Mouse (Mus musculus) heart, postnatal 14 days (tissue): ENCODE measurements around the gene Slc9a8. TPM values are rescaled to one million over a fixed set of nuclear protein-coding genes. Genes with fewer than 3 reads are reported as not detected.

Experiments
- DNase-seq, 2 experiments: peaks; one replicate each; pipeline ENCODE4 v3.0.0; 2021 to 2022
- intact Hi-C: fragments of 180-260 bp; cut with DNase I; formaldehyde crosslinking; loops from one replicate; pipeline ENCODE4 v1.15.1; 2025
- total RNA-seq, 2 experiments: library from RNA; stranded (reverse); gene quantifications; 2 replicates each; pipeline ENCODE4 v1.2.3; 2021

Gene Slc9a8
- total RNA-seq, 2 experiments from 2014 or later: 23.0 to 25.2 TPM

GRCm38 (mm10) chr2:167475596-167475995 is 54.1 kb downstream of the Slc9a8 start:
- intact Hi-C loops: no loop called here
- DNase-seq: no peak

GRCm38 (mm10) chr2:167476200-167476688 is 54.7 kb downstream of the Slc9a8 start:
- intact Hi-C loops: no loop called here
- peak; percentile 58 to 73 for DNase-seq

- DNase-seq: no peak
- intact Hi-C loops: no loop called here
Measured at GRCm38 (mm10) chr2:167476762-167477161, 55.2 kb downstream of the Slc9a8 start.

- no peak for DNase-seq
- intact Hi-C loops: no loop called here
Measured at GRCm38 (mm10) chr2:167478128-167478527, 56.6 kb downstream of the Slc9a8 start.

- intact Hi-C loops: no loop called here
- no peak for DNase-seq
Measured at GRCm38 (mm10) chr2:167479501-167479900, 58.0 kb downstream of the Slc9a8 start.

GRCm38 (mm10) chr2:167482681-167483080 is 61.2 kb downstream of the Slc9a8 start:
- DNase-seq: no peak
- intact Hi-C loops: no loop called here

- intact Hi-C loops: no loop called here
- no peak for DNase-seq
Measured at GRCm38 (mm10) chr2:167483081-167483826, 61.7 kb downstream of the Slc9a8 start.

GRCm38 (mm10) chr2:167483827-167484410 is 62.4 kb downstream of the Slc9a8 start:
- DNase-seq: no peak
- intact Hi-C loops: no loop called here

- DNase-seq: no peak
Measured at GRCm38 (mm10) chr2:167484932-167485331, 63.4 kb downstream of the Slc9a8 start.

GRCm38 (mm10) chr2:167485501-167486377 is 64.2 kb downstream of the Slc9a8 start:
- intact Hi-C loops: no loop called here
- peak; percentile 65 to 76 for DNase-seq

More at GRCm38 (mm10) chr2:167484932-167485331, 63.4 kb downstream of the Slc9a8 start:
- intact Hi-C loops: no loop called here

GRCm38 (mm10) chr2:167486573-167486972 is 65.1 kb downstream of the Slc9a8 start:
- no peak for DNase-seq
- intact Hi-C loops: no loop called here

- intact Hi-C loops: no loop called here
- DNase-seq: no peak
Measured at GRCm38 (mm10) chr2:167487551-167487950, 66.0 kb downstream of the Slc9a8 start.

GRCm38 (mm10) chr2:167487994-167488393 is 66.5 kb downstream of the Slc9a8 start:
- intact Hi-C loops: no loop called here
- no peak for DNase-seq

- peak in 1 of 2 experiments; percentile 38 for DNase-seq
- intact Hi-C loops: no loop called here
Measured at GRCm38 (mm10) chr2:167490813-167491525, 69.5 kb downstream of the Slc9a8 start.

- DNase-seq: peak; percentile 52 to 55
- intact Hi-C loops: no loop called here
Measured at GRCm38 (mm10) chr2:167491757-167492708, 70.5 kb downstream of the Slc9a8 start, which contains the start of gene Rnf114. Rnf114 (plus strand) TSS chr2:167492645.

GRCm38 (mm10) chr2:167492713-167493636 is 71.5 kb downstream of the Slc9a8 start, which contains the start of gene Spata2:
Spata2 (minus strand) TSS chr2:167492887.
- intact Hi-C loops: no loop called here
- peak; percentile 94 to 96 for DNase-seq

- intact Hi-C loops: no loop called here
- no peak for DNase-seq
Measured at GRCm38 (mm10) chr2:167496437-167496836, 74.9 kb downstream of the Slc9a8 start.

GRCm38 (mm10) chr2:167497272-167497671 is 75.8 kb downstream of the Slc9a8 start:
- intact Hi-C loops: no loop called here
- peak; percentile 51 to 71 for DNase-seq
